12 mouse cellular contexts compared by ENCODE assay signal in the genomic region with DNA sequence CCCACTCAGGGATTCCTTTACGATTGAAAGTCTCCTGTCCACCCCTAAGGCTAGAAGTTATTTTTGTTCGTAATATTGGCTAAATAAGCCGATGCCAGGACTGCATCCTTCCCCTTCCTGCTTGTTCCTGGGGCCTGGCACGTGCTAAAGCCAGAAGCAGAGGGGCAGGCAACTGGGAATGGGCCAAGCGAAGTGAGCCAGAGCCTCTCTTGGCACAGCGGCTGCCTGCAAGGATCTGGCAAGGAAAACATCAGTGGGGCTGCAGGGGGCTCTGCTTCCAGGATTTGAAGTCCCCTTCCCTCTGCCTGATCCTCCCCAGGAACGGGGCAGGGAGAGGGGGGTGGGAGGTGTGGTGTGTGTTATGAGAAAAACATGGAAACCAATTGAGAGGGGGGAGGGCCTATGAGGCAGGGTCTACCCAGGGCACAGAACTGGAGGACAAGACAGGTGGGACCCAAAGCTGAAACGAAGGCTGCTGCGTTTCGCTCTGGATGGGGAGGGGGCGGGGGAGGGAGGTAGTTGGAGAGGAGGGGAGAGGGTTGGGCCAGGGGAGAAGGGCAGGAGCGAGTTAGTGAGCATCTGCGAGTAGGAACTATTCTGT. TPM values are rescaled to one million over a fixed set of nuclear protein-coding genes. Genes with fewer than 3 reads are reported as not detected.
DNase-seq lines count a peak whose midpoint lies in the region; ATAC-seq and TF ChIP-seq lines count a peak whose summit lies in the region.
"Had no signal": no experiment of that assay in that cellular context is flagged by ENCODE, and none has a peak within 500 bp of the region (broad histone marks: within the 10 kb centered on the region; RNA-seq: fewer than 3 reads in every experiment).

No protein-coding gene starts in this region.

- H3K4me2 ChIP-seq in hindbrain, postnatal 0 days (ENCODE audit: low read depth, low read length), result peak overlapping the region; percentile 36
- no peak overlapping the region for H3K4me2 ChIP-seq in liver, embryonic 11.5 days
- H3K4me2 ChIP-seq: stomach, embryonic 15.5 days had no signal

- H3K4me1 ChIP-seq in hindbrain, postnatal 0 days (ENCODE audit: insufficient read depth, low read length), result peaks cover 11% of the 10 kb centered on the region; the same call in 1 of the 2 replicates
- H3K4me1 ChIP-seq in liver, embryonic 11.5 days (replicated peaks; ENCODE audit: control insufficient read depth, insufficient read depth, low read length), result no peaks in the 10 kb centered on the region

- ATAC-seq in hindbrain, postnatal 0 days, result peak; percentile 63
- no peak for ATAC-seq in liver, embryonic 11.5 days (replicated peaks; ENCODE audit: low FRiP score)

- H3K27me3 ChIP-seq in hindbrain, postnatal 0 days (ENCODE audit: insufficient read depth, low read length), result no peaks in the 10 kb centered on the region
- H3K27me3 ChIP-seq in liver, embryonic 11.5 days (replicated peaks; ENCODE audit: control insufficient read depth, insufficient read depth, low read length), result no peaks in the 10 kb centered on the region
- H3K27me3 ChIP-seq: stomach, embryonic 15.5 days had no signal

- TF ChIP-seq CTCF in left cerebral cortex, adult 2 months (IDR thresholded peaks at IDR 0.05), result no peak
- no peak for TF ChIP-seq CTCF in brain, embryonic 14.5 days (IDR thresholded peaks at IDR 0.05; ENCODE audit: borderline replicate concordance, extremely low read depth, insufficient read depth, insufficient read length)
- TF ChIP-seq CTCF in hindbrain, postnatal 0 days (IDR thresholded peaks at IDR 0.05; ENCODE audit: low read depth), result peak; percentile 23

- H3K9ac ChIP-seq in hindbrain, postnatal 0 days (replicated peaks; ENCODE audit: low read length), result no peak overlapping the region
- no peak overlapping the region for H3K9ac ChIP-seq in liver, embryonic 11.5 days (ENCODE audit: low read depth, low read length)
- H3K9ac ChIP-seq: kidney, embryonic 15.5 days; stomach, embryonic 15.5 days had no signal

- H3K36me3 ChIP-seq in hindbrain, postnatal 0 days (ENCODE audit: insufficient read depth, low read length), result no peaks in the 10 kb centered on the region
- H3K36me3 ChIP-seq in liver, embryonic 11.5 days (ENCODE audit: control insufficient read depth, insufficient read depth, low read length), result no peaks in the 10 kb centered on the region
- H3K36me3 ChIP-seq: kidney, embryonic 15.5 days; stomach, embryonic 15.5 days had no signal

- intact Hi-C loops in left cerebral cortex, postnatal 4 days (cut with DNase I), result no loop called here
- intact Hi-C loops in left cerebral cortex, adult 2 months (cut with DNase I), result no loop called here

- peak; percentile 84 to 86 for DNase-seq in cerebellum, postnatal 14 days
- no peak for DNase-seq in cerebellum, adult 8-10 months
- peak; percentile 91 for DNase-seq in left cerebral cortex, postnatal 4 days
- no peak for DNase-seq in left cerebral cortex, adult 2 months (ENCODE audit: extremely low spot score in 1 of 2, low spot score in 2 of 2)
- DNase-seq in brain, embryonic 14.5 days (ENCODE audit: low read depth), result peak; percentile 89
- peak; percentile 81 for DNase-seq in hindbrain, postnatal 0 days (ENCODE audit: low spot score)
- no peak for DNase-seq in liver, embryonic 11.5 days (ENCODE audit: low spot score)
- no peak for DNase-seq in urinary bladder, adult 18-20 months (ENCODE audit: low spot score in 2 of 2)

- no peak overlapping the region for H3K27ac ChIP-seq in left cerebral cortex, adult 2 months
- no peak overlapping the region for H3K27ac ChIP-seq in hindbrain, postnatal 0 days
- H3K27ac ChIP-seq in liver, embryonic 11.5 days (ENCODE audit: low read depth, low read length), result no peak overlapping the region
- H3K27ac ChIP-seq: kidney, embryonic 15.5 days; stomach, embryonic 15.5 days had no signal

- no peaks in the 10 kb centered on the region for H3K9me3 ChIP-seq in hindbrain, postnatal 0 days (ENCODE audit: low read length)
- no peaks in the 10 kb centered on the region for H3K9me3 ChIP-seq in liver, embryonic 11.5 days (ENCODE audit: control insufficient read depth, low read length)
- H3K9me3 ChIP-seq: kidney, embryonic 15.5 days; stomach, embryonic 15.5 days had no signal

- H3K4me3 ChIP-seq in left cerebral cortex, adult 2 months, result no peak overlapping the region
- H3K4me3 ChIP-seq in hindbrain, postnatal 0 days (ENCODE audit: low read length), result no peak overlapping the region
- no peak overlapping the region for H3K4me3 ChIP-seq in liver, embryonic 11.5 days (ENCODE audit: low read depth, low read length)
- H3K4me3 ChIP-seq: kidney, embryonic 15.5 days; stomach, embryonic 15.5 days had no signal

- 19% methylated on average over 12 of the region's 13 CpGs for WGBS in hindbrain, postnatal 0 days
- WGBS in liver, embryonic 11.5 days, result 50% methylated on average over 13 of the region's 13 CpGs

- TF ChIP-seq POLR2A in brain, embryonic 14.5 days (IDR thresholded peaks at IDR 0.05; ENCODE audit: borderline replicate concordance, extremely low read depth, insufficient read depth, insufficient read length, poor library complexity, severe bottlenecking), result no peak

RNA-seq across cellular contexts. Expression of a gene that starts 40.6 kb away (rescaled TPM):
- under 1 TPM; 0.81 to 0.84 TPM for total RNA-seq in left cerebral cortex, postnatal 4 days (2021)
- 1 to 10 TPM in 1 of 2 experiments, under 1 TPM in 1; 0.93 to 1.0 TPM for total RNA-seq in left cerebral cortex, adult 2 months (2021)
- 5.4 and 6.2 TPM in 2 replicates for polyA plus RNA-seq in brain, embryonic 14.5 days (2012; rRNA removed)
- 11.4 and 17.2 TPM in 2 replicates for total RNA-seq in hindbrain, postnatal 0 days (2014; rRNA removed)
- 2.2 and 2.8 TPM in 2 replicates for polyA plus RNA-seq in hindbrain, postnatal 0 days (2015; fragmentation: Nextera tagmentation; extraction: Ambion mirVana)
- polyA plus RNA-seq in liver, embryonic 11.5 days (2014; fragmentation: Nextera tagmentation; extraction: Ambion mirVana), result 7.5 and 8.0 TPM in 2 replicates
- total RNA-seq: granulocyte monocyte progenitor cell, adult 5-6 weeks; megakaryocyte-erythroid progenitor cell, adult 5-6 weeks had no signal

Comparison
In these comparisons a context has a peak if more than half of its experiments do, and no peak if none do; other contexts are left out.
1. DNase-seq: peak in cerebellum, postnatal 14 days (2 of 2), left cerebral cortex, postnatal 4 days (single experiment), brain, embryonic 14.5 days (single experiment) and hindbrain, postnatal 0 days (single experiment); none in cerebellum, adult 8-10 months (single experiment), left cerebral cortex, adult 2 months (0 of 2), liver, embryonic 11.5 days (single experiment) and urinary bladder, adult 18-20 months (0 of 2).